Mouse (Mus musculus) lung, postnatal 10 days (tissue): ENCODE measurements around the gene Nfib.
A peak's percentile ranks its signal among the peaks of the same experiment; 100 is the strongest.

Source experiments
- DNase-seq: peaks from one replicate; pipeline ENCODE4 v3.0.0; 2021

Gene Nfib

DNA sequence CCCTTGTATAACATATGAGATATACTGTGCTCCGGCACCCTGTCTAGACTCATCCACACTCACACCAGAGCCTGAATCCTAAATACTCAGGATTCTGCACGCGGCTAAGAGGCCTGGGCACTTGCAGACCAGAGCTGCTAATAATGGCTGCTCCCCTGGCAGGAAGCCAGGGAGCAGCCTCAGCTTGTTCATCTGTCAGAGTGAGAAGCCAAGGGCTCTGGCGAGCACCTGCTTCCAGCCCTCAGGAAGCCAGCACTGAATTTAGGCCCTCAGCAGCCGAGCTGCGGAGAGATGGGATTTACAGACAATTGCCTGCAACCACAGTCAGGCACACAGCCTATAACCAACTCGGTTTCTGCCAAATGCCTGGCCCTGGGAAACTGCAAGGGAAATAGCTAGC, 15.3 kb downstream of the Nfib start:
- DNase-seq = peak; percentile 12

DNA sequence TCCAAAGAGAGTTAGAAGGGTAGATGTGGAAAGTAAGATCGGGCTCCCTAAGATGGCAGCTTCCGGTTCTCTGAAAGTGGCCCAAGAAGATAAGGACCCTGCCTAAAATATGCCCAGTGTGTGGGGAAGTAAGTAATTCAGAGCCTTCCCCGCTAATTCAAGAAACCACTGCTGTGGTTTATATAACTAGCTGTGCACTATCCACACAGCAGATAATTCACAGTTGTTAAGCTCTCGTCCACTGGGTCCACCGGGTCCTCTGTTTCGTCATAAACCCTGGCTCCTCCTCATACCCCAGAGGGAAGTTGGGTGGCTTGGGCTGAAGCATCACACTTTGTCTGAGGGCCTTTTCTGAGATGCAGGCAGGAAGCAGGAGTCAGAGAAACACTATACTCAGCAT, 19.5 kb downstream of the Nfib start:
- no peak for DNase-seq

DNA sequence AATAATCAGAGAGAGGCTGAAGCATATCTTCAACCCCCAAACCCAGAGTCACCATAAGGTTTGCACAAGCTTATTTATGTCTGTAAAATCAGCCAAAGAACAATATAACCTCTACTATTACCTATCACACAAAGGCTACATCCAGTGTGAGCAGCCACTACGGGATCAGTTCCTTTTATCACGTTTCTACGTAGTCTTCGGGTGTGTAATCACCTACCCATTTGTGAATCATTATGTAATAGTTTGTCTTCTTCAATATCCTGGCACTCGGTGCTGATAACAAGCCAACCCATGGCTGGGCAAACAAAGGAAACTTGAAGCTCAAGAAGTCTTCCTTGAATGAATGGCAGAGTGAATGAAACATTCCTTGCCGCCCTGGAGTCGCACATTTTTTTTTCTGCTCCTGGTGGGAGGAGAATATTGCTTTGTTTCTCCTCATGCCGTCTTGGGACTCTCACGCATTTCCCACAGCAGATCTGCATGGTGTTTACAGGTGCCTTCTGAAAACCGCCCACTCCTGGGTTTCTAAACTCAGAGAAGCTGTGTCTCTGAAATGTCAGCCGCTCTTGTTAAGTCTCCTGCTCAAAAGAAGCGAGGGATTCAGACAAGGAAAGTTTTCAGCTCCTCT, 21.3 kb downstream of the Nfib start:
- no peak for DNase-seq

DNA sequence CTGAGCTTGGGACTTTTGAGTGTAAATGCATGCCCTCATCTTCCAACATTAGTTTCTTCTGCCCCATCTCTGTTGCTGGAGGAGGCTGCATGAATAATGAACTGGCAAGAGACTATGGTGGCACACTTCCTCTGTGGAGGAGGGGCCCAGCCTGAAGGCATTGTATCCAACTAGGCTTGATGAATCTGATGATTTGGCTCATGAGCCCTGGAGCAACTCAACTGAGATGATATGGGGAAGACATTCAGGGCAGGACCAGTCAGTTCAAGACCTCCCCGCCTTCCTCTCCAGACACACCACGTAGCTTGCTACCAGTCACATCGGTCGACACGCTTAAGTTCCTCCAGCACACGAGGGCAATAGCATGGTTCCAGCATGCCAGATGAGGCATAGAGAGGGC, 22.0 kb downstream of the Nfib start:
- no peak for DNase-seq

DNA sequence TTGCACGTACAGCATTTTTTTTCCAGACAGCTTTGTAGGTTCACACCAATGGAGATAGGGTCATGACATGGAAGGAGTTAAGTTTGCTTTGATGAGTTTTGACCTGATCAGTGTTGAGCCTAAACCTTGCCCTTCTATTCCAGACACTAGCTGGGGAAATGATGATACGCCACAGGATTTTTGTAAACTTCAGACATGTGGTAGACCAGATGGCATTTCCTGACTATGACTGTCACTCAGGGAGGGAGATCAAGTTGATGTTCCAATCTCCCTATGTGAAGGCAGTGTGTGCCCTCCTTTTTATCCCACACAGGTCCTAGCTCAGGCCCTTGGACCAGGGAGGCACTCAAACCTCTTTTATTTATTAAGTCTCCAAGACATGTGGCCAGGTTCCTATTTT, 29.4 kb downstream of the Nfib start:
- DNase-seq = no peak

GRCm38 (mm10) chr4:82667271-82667872, 38.2 kb downstream of the Nfib start:
- DNase-seq = peak; percentile 44

- DNase-seq = no peak
Measured at GRCm38 (mm10) chr4:82664436-82664835, 41.1 kb downstream of the Nfib start.

- DNase-seq = no peak
Measured at GRCm38 (mm10) chr4:82663749-82664381, 41.7 kb downstream of the Nfib start.

- DNase-seq = no peak
Measured at GRCm38 (mm10) chr4:82662626-82663025, 42.9 kb downstream of the Nfib start.

DNA sequence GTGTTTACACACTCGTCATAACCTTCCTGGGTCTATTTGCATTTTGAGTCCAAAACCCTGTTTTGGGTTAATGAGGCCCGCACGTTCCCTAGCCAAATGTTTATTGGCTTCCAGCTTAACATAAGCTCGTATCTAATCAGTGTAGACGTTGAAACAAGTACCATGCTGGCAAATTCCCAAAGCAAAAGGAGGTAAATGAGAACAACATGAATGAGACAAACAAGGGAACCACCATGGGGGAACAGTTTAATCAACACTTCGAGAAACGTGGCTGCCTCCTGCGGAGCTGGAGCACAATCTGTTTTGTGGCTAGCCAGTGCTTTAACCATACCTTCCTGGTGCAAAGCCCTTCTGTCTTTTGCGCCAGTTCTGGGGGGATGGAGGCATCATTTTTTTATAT, 43.3 kb downstream of the Nfib start:
- no peak for DNase-seq

- no peak for DNase-seq
Measured at GRCm38 (mm10) chr4:82661215-82661614, 44.3 kb downstream of the Nfib start.

DNA sequence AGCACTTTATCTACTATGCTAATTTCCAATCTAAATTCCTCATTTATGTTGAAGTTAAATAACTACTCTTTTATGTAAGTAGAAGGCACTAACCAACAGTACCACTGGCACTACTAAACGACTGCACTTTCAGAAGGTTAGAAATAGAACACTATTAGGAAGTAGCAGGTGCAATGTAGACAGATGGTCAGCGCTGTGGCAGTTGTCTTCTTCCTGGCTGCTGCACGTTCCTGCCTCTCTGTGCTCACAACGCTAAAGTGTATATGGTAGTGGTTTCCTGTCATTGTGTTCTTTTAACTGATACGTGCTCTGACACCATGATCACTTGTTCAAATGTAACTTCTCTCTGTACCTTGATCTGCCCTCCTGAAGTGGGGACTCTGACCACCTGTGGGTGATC, 59.9 kb downstream of the Nfib start:
- no peak for DNase-seq

- DNase-seq = no peak
Measured at GRCm38 (mm10) chr4:82644797-82645196, 60.8 kb downstream of the Nfib start.

GRCm38 (mm10) chr4:82643734-82644085, 61.8 kb downstream of the Nfib start:
- no peak for DNase-seq

DNA sequence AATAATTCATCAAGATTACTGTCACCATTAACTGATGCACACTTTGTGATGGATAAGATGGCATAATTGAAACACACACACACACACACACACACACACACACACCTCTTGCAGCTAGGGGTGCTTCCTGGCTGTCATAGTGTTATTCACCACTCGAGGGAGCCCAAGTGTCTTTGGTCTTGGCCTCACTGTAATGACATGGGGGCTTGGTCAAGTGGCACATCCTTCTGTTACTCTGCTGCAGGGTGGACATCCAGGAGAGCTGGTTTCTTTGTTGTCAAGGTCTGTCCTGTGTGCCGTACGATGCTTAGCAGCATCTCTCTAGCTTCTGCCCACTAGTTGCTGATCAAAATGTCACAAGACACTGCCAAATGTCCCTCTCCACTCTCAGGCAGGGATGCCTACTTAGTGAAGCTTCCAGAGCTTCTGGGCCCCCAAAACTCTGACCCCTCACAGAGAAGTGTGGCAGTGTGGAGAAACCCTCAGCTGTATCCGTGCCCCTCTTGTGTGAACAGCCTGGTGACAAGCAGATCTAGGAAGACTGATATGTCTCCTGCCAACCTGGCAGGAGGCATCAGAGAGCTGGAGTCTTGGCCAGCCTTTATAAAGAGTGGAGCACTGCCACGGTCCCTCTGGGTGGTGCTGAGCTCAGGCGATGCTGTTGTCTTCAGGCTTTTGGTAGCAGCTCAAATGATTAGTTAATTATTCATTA, 62.4 kb downstream of the Nfib start:
- DNase-seq = peak; percentile 63

- peak; percentile 13 for DNase-seq
Measured at GRCm38 (mm10) chr4:82641066-82641680, 64.4 kb downstream of the Nfib start.

- DNase-seq = no peak
Measured at GRCm38 (mm10) chr4:82638251-82638650, 67.3 kb downstream of the Nfib start.

DNA sequence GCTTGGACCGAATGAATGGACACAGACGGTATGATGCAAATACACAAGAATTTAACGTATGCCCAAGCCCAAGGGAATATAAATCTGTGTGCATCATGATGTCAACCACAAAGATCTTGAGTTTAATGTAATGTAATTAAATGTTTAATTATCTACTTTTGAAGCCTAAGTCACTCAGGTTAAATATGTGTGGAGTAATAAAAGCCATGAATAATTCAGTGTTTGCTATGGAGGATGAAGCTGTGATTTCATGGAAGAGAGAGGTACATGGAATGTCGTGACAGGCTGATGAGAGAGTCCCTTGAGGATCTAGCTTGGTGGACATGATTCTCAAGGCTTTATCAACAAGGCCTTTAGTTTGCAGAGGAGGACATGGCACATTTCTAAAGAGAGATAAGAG, 67.9 kb downstream of the Nfib start:
- DNase-seq = no peak

- no peak for DNase-seq
Measured at GRCm38 (mm10) chr4:82636658-82637057, 68.9 kb downstream of the Nfib start.

DNA sequence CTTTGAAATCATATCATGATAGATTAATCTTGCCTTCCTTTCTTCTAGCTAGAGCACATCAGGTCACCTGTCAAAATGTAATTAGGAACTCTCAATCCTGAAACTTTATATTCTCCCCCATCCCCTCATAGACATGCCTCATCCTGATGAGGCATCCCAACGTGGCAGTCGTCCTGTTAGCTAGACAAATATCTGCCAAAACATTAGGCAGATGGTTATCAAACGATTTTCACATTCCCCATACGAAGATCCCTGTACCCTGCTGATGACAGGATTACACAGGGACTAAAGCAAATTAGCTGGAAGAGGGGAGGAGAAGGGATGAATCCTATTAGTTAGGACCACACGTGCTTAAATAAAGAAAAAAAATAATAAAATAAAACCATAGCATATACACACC, 69.7 kb downstream of the Nfib start:
- DNase-seq = no peak

DNA sequence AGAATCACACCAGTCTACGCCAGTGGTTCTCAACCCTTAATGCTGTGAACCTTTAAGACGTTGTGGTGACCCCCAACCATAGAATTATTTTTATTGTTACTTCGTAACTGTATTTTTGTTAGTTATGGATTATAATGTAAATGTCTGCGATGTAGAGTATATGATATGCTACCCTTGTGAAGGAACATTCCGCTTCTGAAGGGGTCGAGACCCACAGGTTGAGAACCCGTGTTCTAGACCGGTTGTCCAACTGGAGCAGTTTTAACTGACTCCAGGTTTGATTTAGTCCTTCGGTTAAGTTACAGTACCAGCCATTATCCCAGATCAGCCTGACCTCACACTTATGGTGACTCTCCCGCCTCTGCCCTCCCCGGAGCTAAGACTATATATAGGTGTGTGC, 70.4 kb downstream of the Nfib start:
- DNase-seq = no peak

DNA sequence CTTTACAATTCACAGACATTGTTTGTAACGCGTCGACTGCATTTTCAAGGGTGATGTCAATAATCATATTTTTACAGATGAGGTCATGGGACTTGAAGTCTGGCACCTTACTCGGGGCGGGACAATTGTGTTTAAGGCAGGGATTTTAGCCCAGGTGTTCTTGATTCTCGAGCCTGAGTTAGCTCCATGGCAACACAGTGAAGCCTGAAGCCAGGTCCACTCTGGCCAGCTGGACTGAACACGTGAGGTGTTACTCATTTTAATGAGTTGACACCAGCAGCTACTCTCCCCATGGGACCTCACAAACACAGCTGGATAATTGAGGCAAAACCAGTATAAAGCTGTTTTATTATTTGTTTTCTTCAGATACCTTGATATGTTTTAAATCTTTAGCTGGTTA, 71.2 kb downstream of the Nfib start:
- no peak for DNase-seq

- no peak for DNase-seq
Measured at GRCm38 (mm10) chr4:82624285-82625045, 81.1 kb downstream of the Nfib start.
